Mouse (Mus musculus) limb, embryonic 15.5 days (tissue): Measurements from ENCODE around the gene Tmub1. TPM values are rescaled to one million over a fixed set of nuclear protein-coding genes. Genes with fewer than 3 reads are reported as not detected.
A peak's percentile ranks its signal among the peaks of the same experiment; 100 is the strongest.

Experiments
- ATAC-seq: fragments of 200-750 bp; cut with Nextera tagmentation; 2 replicates; pipeline ENCODE4 v1.8.0; 2017; ENCODE audit warnings: low read depth, moderate TSS enrichment; ENCODE audit not compliant: insufficient number of reproducible peaks, low FRiP score, low TSS enrichment
- H3K27ac ChIP-seq: fragments of 300-500 bp; sonication (generic); 2 replicates; pipeline ENCODE4 v1.5.1; 2015; ENCODE audit warnings: moderate library complexity, mild to moderate bottlenecking, inconsistent platforms
- H3K27me3 ChIP-seq: fragments of 300-500 bp; sonication (generic); 2 replicates; pipeline ENCODE4 v1.6.1; 2015; ENCODE audit warnings: inconsistent platforms
- H3K36me3 ChIP-seq: fragments of 300-500 bp; sonication (generic); 2 replicates; pipeline ENCODE4 v1.6.1; 2015; ENCODE audit warnings: inconsistent platforms
- H3K4me1 ChIP-seq: fragments of 300-500 bp; sonication (generic); 2 replicates; pipeline ENCODE4 v1.6.1; 2015; ENCODE audit warnings: inconsistent platforms
- H3K4me2 ChIP-seq: fragments of 300-500 bp; sonication (generic); 2 replicates; pipeline ENCODE4 v1.6.1; 2015; ENCODE audit warnings: mild to moderate bottlenecking, inconsistent platforms
- H3K4me3 ChIP-seq: fragments of 300-500 bp; sonication (generic); 2 replicates; pipeline ENCODE4 v1.5.1; 2015; ENCODE audit warnings: mild to moderate bottlenecking, inconsistent platforms
- H3K9ac ChIP-seq: fragments of 300-500 bp; sonication (generic); 2 replicates; pipeline ENCODE4 v1.6.1; 2015; ENCODE audit warnings: inconsistent platforms
- H3K9me3 ChIP-seq: fragments of 300-500 bp; sonication (generic); 2 replicates; pipeline ENCODE4 v1.6.1; 2016; ENCODE audit warnings: inconsistent platforms
- WGBS: fragments of 180-500 bp; shearing (Covaris S2); methylation state at CpG from one replicate; pipeline ENCODE4 v1.1.7; 2015; 5-methylcytosine and 5-hydroxymethylcytosine counted together
- polyA plus RNA-seq: library from polyadenylated mRNA; unstranded; fragments of >200 nt; fragmentation: Nextera tagmentation; extraction: Ambion mirVana; gene quantifications from 2 replicates; pipeline ENCODE4 v1.2.1, GENCODE M21; 2015

Gene Tmub1
- polyA plus RNA-seq, 1 experiment from 2014 or later: 21.3 TPM

- H3K4me1 ChIP-seq: peaks cover 49% of the 10 kb centered on the region
- peak overlapping the region; percentile 92 for H3K27ac ChIP-seq
- peaks cover 5% of the 10 kb centered on the region; the same call in 1 of the 2 replicates for H3K36me3 ChIP-seq
- peak overlapping the region; percentile 81 for H3K4me3 ChIP-seq
- H3K9ac ChIP-seq: peak overlapping the region; percentile 96
- under 1% methylated on average over 29 of the region's 29 CpGs for WGBS
- H3K27me3 ChIP-seq: no peaks in the 10 kb centered on the region
- no peaks in the 10 kb centered on the region for H3K9me3 ChIP-seq
- ATAC-seq: no peak
- H3K4me2 ChIP-seq: peak overlapping the region; percentile 91
Measured at GRCm38 (mm10) chr5:24452691-24453233, 5.1 kb upstream of the Tmub1 start.

- Histone ChIP-seq H3K4me2 (peak within 1 kb of the TSS; percentile 91), H3K4me1 (peaks cover 55% of the 10 kb centered on the region)
- WGBS: 3% methylated on average over 65 of the region's 85 CpGs
Measured at GRCm38 (mm10) chr5:24452030-24452690, 4.5 kb upstream of the Tmub1 start, which contains the start of gene Agap3. Gene Agap3, plus strand, starts transcription at chr5:24452177.

GRCm38 (mm10) chr5:24451264-24452029 is 3.8 kb upstream of the Tmub1 start:
- peak overlapping the region; percentile 96 for H3K9ac ChIP-seq
- H3K4me3 ChIP-seq: peak overlapping the region; percentile 81
- H3K36me3 ChIP-seq: no peaks in the 10 kb centered on the region
- peaks cover 60% of the 10 kb centered on the region for H3K4me1 ChIP-seq
- H3K27me3 ChIP-seq: no peaks in the 10 kb centered on the region
- WGBS: 4% methylated on average over 35 of the region's 66 CpGs
- ATAC-seq: peak; percentile 82
- H3K4me2 ChIP-seq: peak overlapping the region; percentile 91
- H3K27ac ChIP-seq: peak overlapping the region; percentile 92
- H3K9me3 ChIP-seq: no peaks in the 10 kb centered on the region

More at GRCm38 (mm10) chr5:24452030-24452690, 4.5 kb upstream of the Tmub1 start, which contains the start of gene Agap3:
- peak; percentile 26 for ATAC-seq
- Histone ChIP-seq H3K9me3 (no peaks in the 10 kb centered on the region), H3K27me3 (no peaks in the 10 kb centered on the region), H3K9ac (peak within 1 kb of the TSS; percentile 96), H3K27ac (peak within 1 kb of the TSS; percentile 92), H3K36me3 (0 out of 2 replicates have a peak, but pooled peaks cover under 1% of the 10 kb centered on the region), H3K4me3 (peak within 1 kb of the TSS; percentile 81)

GRCm38 (mm10) chr5:24446630-24447029 is 1.0 kb downstream of the Tmub1 start:
- Histone ChIP-seq H3K9me3 (no peaks in the 10 kb centered on the region), H3K4me3 (peak overlapping the region; percentile 59; the same call in 1 of the 2 replicates), H3K36me3 (peaks cover 20% of the 10 kb centered on the region), H3K4me1 (peaks cover 47% of the 10 kb centered on the region), H3K27me3 (no peaks in the 10 kb centered on the region), H3K9ac (no peak overlapping the region), H3K4me2 (no peak overlapping the region), H3K27ac (no peak overlapping the region)
- WGBS: 88% methylated on average over 7 of the region's 7 CpGs
- no peak for ATAC-seq

- Histone ChIP-seq H3K27ac (peak overlapping the region; percentile 96), H3K4me3 (peak overlapping the region; percentile 96), H3K4me2 (peak overlapping the region; percentile 76), H3K9me3 (no peaks in the 10 kb centered on the region), H3K9ac (peak overlapping the region; percentile 98), H3K27me3 (no peaks in the 10 kb centered on the region), H3K4me1 (peaks cover 39% of the 10 kb centered on the region), H3K36me3 (peaks cover 31% of the 10 kb centered on the region)
- no peak for ATAC-seq
- WGBS: 50% methylated on average over 20 of the region's 20 CpGs
Measured at GRCm38 (mm10) chr5:24445428-24446080, 2.1 kb downstream of the Tmub1 start.

GRCm38 (mm10) chr5:24444746-24445427 is 2.8 kb downstream of the Tmub1 start, which contains the start of gene Fastk:
Gene Fastk, minus strand, starts transcription at chr5:24445287.
- H3K4me3 ChIP-seq: peak within 1 kb of the TSS; percentile 96
- no peaks in the 10 kb centered on the region for H3K27me3 ChIP-seq
- H3K4me1 ChIP-seq: peaks cover 39% of the 10 kb centered on the region
- peaks cover 37% of the 10 kb centered on the region for H3K36me3 ChIP-seq
- H3K9me3 ChIP-seq: no peaks in the 10 kb centered on the region
- H3K9ac ChIP-seq: peak within 1 kb of the TSS; percentile 98
- WGBS: under 1% methylated on average over 59 of the region's 60 CpGs
- peak; percentile 87 for ATAC-seq
- peak within 1 kb of the TSS; percentile 96 for H3K27ac ChIP-seq
- peak within 1 kb of the TSS; percentile 76 for H3K4me2 ChIP-seq

GRCm38 (mm10) chr5:24443927-24444326 is 3.7 kb downstream of the Tmub1 start:
- Histone ChIP-seq H3K4me1 (peaks cover 39% of the 10 kb centered on the region), H3K4me3 (peak overlapping the region; percentile 96), H3K9ac (peak overlapping the region; percentile 98; the same call in 1 of the 2 replicates), H3K36me3 (peaks cover 47% of the 10 kb centered on the region), H3K9me3 (no peaks in the 10 kb centered on the region), H3K4me2 (peak overlapping the region; percentile 76), H3K27me3 (no peaks in the 10 kb centered on the region), H3K27ac (no peak overlapping the region)
- WGBS: 79% methylated on average over 12 of the region's 12 CpGs
- no peak for ATAC-seq

GRCm38 (mm10) chr5:24443204-24443603 is 4.5 kb downstream of the Tmub1 start:
- Histone ChIP-seq H3K36me3 (peaks cover 53% of the 10 kb centered on the region), H3K4me3 (no peak overlapping the region), H3K4me1 (peaks cover 39% of the 10 kb centered on the region), H3K27ac (no peak overlapping the region), H3K9ac (no peak overlapping the region), H3K27me3 (no peaks in the 10 kb centered on the region), H3K4me2 (no peak overlapping the region), H3K9me3 (no peaks in the 10 kb centered on the region)
- ATAC-seq: no peak
- 88% methylated on average over 7 of the region's 7 CpGs for WGBS

GRCm38 (mm10) chr5:24442029-24442428 is 5.6 kb downstream of the Tmub1 start:
- ATAC-seq: no peak
- Histone ChIP-seq H3K4me1 (peaks cover 28% of the 10 kb centered on the region), H3K36me3 (peaks cover 64% of the 10 kb centered on the region), H3K4me2 (no peak overlapping the region), H3K27me3 (no peaks in the 10 kb centered on the region), H3K9me3 (no peaks in the 10 kb centered on the region), H3K4me3 (no peak overlapping the region), H3K9ac (no peak overlapping the region), H3K27ac (no peak overlapping the region)
- WGBS: 82% methylated on average over 9 of the region's 9 CpGs

- Histone ChIP-seq H3K4me3 (no peak overlapping the region), H3K27ac (no peak overlapping the region), H3K9me3 (no peaks in the 10 kb centered on the region), H3K4me1 (peaks cover 21% of the 10 kb centered on the region), H3K36me3 (peaks cover 73% of the 10 kb centered on the region), H3K27me3 (no peaks in the 10 kb centered on the region), H3K9ac (no peak overlapping the region), H3K4me2 (no peak overlapping the region)
- ATAC-seq: no peak
- WGBS: 90% methylated on average over 8 of the region's 8 CpGs
Measured at GRCm38 (mm10) chr5:24441187-24441586, 6.5 kb downstream of the Tmub1 start.

- WGBS: 86% methylated on average over 8 of the region's 8 CpGs
- no peak overlapping the region for H3K9ac ChIP-seq
- no peak for ATAC-seq
- no peak overlapping the region for H3K4me2 ChIP-seq
- H3K27me3 ChIP-seq: no peaks in the 10 kb centered on the region
- H3K4me3 ChIP-seq: no peak overlapping the region
- peaks cover 98% of the 10 kb centered on the region for H3K36me3 ChIP-seq
- H3K27ac ChIP-seq: no peak overlapping the region
- no peaks in the 10 kb centered on the region for H3K9me3 ChIP-seq
- H3K4me1 ChIP-seq: peaks cover 1% of the 10 kb centered on the region; the same call in 1 of the 2 replicates
Measured at GRCm38 (mm10) chr5:24433993-24434392, 13.7 kb downstream of the Tmub1 start.
